Mouse (Mus musculus) liver, embryonic 13.5 days (tissue): ENCODE data around the gene Fnbp1. TPM values are rescaled to one million over a fixed set of nuclear protein-coding genes. Genes with fewer than 3 reads are reported as not detected.

Source experiments
- ATAC-seq: fragments of 200-750 bp; cut with Nextera tagmentation; 2 replicates; pipeline ENCODE4 v1.8.0; 2017; ENCODE audit warnings: low read depth, mild to moderate bottlenecking, moderate number of reproducible peaks, moderate library complexity
- DNase-seq: peaks from one replicate; pipeline ENCODE4 v3.0.0; 2022
- H3K27ac ChIP-seq: fragments of 300-500 bp; sonication (generic); 2 replicates; pipeline ENCODE4 v1.5.1; 2015; ENCODE audit warnings: moderate library complexity, mild to moderate bottlenecking, inconsistent platforms
- H3K27me3 ChIP-seq: fragments of 300-500 bp; sonication (generic); 2 replicates; pipeline ENCODE4 v1.6.1; 2015; ENCODE audit warnings: mild to moderate bottlenecking, inconsistent platforms
- H3K36me3 ChIP-seq: fragments of 300-500 bp; sonication (generic); 2 replicates; pipeline ENCODE4 v1.6.1; 2015; ENCODE audit warnings: mild to moderate bottlenecking, inconsistent platforms
- H3K4me1 ChIP-seq: fragments of 300-500 bp; sonication (generic); replicated peaks from 2 replicates; pipeline ENCODE4 v1.6.1; 2015; ENCODE audit warnings: inconsistent platforms
- H3K4me2 ChIP-seq: fragments of 300-500 bp; sonication (generic); 2 replicates; pipeline ENCODE4 v1.6.1; 2015; ENCODE audit warnings: inconsistent platforms, mild to moderate bottlenecking, moderate library complexity
- H3K4me3 ChIP-seq: fragments of 300-500 bp; sonication (generic); replicated peaks from 2 replicates; pipeline ENCODE4 v1.5.1; 2015; ENCODE audit warnings: mild to moderate bottlenecking, inconsistent platforms
- H3K9ac ChIP-seq: fragments of 300-500 bp; sonication (generic); 2 replicates; pipeline ENCODE4 v1.6.1; 2015; ENCODE audit warnings: mild to moderate bottlenecking, inconsistent platforms
- H3K9me3 ChIP-seq: fragments of 300-500 bp; sonication (generic); replicated peaks from 2 replicates; pipeline ENCODE4 v1.6.1; 2016; ENCODE audit warnings: inconsistent platforms
- WGBS: fragments of 180-500 bp; shearing (Covaris S2); methylation state at CpG from one replicate; pipeline ENCODE4 v1.1.7; 2015; ENCODE audit not compliant: insufficient replicate concordance; 5-methylcytosine and 5-hydroxymethylcytosine counted together
- polyA plus RNA-seq: library from polyadenylated mRNA; unstranded; fragments of >200 nt; fragmentation: Nextera tagmentation; extraction: Ambion mirVana; gene quantifications from 2 replicates; pipeline ENCODE4 v1.2.1, GENCODE M21; 2015

The Fnbp1 gene
- polyA plus RNA-seq, 1 experiment from 2014 or later = 5.7 TPM

DNA sequence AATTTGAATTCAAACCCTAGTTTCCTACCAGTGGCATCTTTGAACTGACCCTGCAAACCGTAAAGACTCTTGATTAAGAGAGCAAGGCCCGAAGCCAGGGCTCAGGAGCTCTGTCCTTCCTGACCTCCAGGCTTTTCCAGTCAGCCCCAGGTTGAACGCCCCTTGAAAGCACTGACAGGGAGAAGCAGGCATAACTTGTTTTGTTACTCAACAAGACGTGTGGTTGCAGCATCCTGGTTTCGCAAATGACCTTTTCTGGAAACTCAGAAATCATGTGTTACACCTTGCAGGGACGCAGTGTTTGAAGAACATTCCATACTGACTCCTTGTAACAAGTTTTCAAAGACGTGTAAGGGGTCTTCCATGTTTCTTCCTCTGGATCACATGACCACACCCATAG is 5.2 kb upstream of the Fnbp1 start:
- Histone ChIP-seq H3K27ac (no peak overlapping the region), H3K4me1 (peaks cover 30% of the 10 kb centered on the region), H3K9me3 (no peaks in the 10 kb centered on the region), H3K9ac (no peak overlapping the region), H3K4me2 (no peak overlapping the region), H3K27me3 (0 out of 2 replicates have a peak, but pooled peaks cover 6% of the 10 kb centered on the region), H3K4me3 (no peak overlapping the region), H3K36me3 (0 out of 2 replicates have a peak, but pooled peaks cover 3% of the 10 kb centered on the region)
- DNase-seq = no peak
- ATAC-seq = no peak
- 69% methylated on average over 7 of the region's 7 CpGs for WGBS

DNA sequence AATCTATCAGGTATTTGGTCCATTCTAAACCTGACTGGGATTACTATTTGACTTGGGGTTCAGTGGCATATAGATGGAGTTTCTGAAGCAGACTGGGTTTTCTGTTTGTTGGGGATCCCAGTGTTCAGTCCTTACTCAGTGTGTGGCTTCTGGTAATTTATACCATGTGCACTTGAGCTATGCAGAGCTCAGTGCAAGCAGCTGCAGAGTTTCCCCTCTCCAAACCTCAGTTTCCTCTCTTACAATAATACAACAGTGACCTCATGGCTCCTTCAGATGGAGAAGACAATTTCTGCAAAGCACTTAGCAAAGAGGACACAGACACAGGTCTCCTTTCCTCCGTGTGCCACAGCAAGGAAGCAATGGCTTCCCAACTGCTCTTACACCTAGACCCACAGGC is 3.1 kb upstream of the Fnbp1 start:
- no peak overlapping the region for H3K9ac ChIP-seq
- peaks cover 13% of the 10 kb centered on the region; the same call in 1 of the 2 replicates for H3K27me3 ChIP-seq
- no peaks in the 10 kb centered on the region for H3K9me3 ChIP-seq
- peaks cover 38% of the 10 kb centered on the region for H3K4me1 ChIP-seq
- no peaks in the 10 kb centered on the region for H3K36me3 ChIP-seq
- H3K4me2 ChIP-seq = no peak overlapping the region
- ATAC-seq (no peak), DNase-seq (no peak)
- H3K4me3 ChIP-seq = no peak overlapping the region
- peak overlapping the region; percentile 15; the same call in 1 of the 2 replicates for H3K27ac ChIP-seq
- WGBS = 58% methylated on average over 1 of the region's 1 CpGs

DNA sequence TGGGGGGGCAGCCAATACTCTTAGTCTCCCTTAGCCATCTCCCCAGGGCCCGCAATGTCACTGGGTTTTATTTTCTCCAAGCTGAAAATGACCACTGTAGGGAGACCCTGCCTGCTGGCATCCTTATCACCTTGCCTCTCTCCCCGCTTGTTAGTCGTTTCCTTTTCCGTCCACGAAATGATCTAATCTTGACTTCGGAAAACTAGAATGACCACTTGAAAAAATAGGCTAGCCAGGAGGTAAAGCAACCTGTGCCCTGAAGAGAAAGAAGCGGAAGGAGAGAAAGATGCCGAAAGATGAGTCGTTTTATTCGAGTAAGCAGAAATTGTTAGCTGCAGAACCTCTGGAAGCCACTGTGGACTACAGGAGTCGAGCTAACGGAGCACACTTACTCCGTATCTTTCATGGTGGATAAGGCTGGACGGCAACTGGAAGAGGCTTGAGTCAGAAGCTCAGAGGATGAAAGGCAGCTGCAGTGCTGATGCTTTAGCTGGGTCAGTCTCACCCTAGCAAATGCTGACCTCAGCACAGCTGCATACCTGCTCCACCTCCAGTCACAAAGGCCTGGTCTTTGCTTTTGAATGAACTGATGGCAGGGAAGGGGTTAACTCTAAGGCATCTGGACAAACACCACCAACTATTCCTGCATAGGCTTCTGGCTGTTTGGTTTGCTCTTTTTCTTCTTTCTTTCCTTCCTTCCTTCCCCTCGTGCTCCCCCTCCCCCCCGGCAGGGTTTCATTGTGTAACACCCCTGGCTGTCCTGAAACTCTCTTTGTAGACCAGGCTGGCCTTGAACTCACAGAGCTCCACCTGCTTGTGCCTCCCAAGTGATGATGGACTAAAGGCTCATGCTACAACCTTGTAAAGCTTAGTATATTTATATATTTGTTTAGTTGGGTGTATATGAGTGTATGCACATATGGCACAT is 2.2 kb upstream of the Fnbp1 start:
- Histone ChIP-seq H3K4me2 (peak overlapping the region; percentile 98), H3K4me1 (peaks cover 44% of the 10 kb centered on the region), H3K9me3 (no peaks in the 10 kb centered on the region), H3K36me3 (no peaks in the 10 kb centered on the region), H3K9ac (peak overlapping the region; percentile 24), H3K4me3 (peak overlapping the region; percentile 24), H3K27ac (peak overlapping the region; percentile 74), H3K27me3 (peaks cover 13% of the 10 kb centered on the region; the same call in 1 of the 2 replicates)
- DNase-seq (no peak), ATAC-seq (no peak)
- 18% methylated on average over 16 of the region's 16 CpGs for WGBS

DNA sequence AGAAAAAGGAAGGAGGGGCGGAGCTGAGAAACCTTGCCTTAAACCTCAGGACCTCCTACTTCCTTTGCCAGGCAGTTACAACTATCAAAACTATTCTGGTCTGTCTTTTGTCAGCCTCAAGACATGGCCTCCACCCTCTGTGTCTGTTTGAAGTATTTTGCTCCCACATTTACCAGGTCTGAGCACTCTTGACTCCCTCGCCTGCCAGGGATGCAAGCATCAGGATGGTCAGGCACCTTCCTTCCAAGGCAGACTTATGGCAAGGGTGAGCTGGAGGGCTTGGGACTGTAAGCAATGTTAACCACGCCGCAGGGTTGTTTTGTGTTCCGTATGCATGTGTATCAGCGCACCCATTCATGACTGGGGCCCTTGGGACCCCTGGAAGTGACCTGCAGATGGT is 1.5 kb upstream of the Fnbp1 start:
- H3K27ac ChIP-seq = peak overlapping the region; percentile 74
- peak overlapping the region; percentile 24 for H3K4me3 ChIP-seq
- H3K4me1 ChIP-seq = peaks cover 49% of the 10 kb centered on the region
- WGBS = 24% methylated on average over 6 of the region's 6 CpGs
- no peaks in the 10 kb centered on the region for H3K36me3 ChIP-seq
- no peak for ATAC-seq
- H3K9me3 ChIP-seq = no peaks in the 10 kb centered on the region
- DNase-seq = no peak
- peaks cover 13% of the 10 kb centered on the region; the same call in 1 of the 2 replicates for H3K27me3 ChIP-seq
- peak overlapping the region; percentile 24 for H3K9ac ChIP-seq
- H3K4me2 ChIP-seq = peak overlapping the region; percentile 98

DNA sequence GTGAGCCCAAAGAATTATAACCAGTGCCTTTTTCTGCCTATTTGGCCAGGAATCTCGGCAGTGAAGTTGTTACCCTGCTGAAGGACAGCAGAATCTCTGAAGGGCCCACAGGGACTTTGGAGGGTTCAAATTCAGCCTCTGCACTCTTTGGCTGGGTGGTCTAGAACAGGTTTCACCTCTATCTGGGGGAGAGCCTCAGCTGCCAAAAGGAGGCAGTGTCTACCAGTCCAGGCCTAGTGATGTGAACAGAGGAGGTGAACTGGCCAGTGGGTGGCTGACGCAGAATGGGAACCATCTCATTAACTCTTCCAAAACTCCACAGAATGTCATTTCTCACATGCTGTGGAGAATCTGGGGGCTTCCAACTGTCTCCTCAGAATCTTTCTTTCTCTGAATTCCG is 697 bp upstream of the Fnbp1 start:
- peak overlapping the region; percentile 98 for H3K4me2 ChIP-seq
- H3K9me3 ChIP-seq = no peaks in the 10 kb centered on the region
- peak overlapping the region; percentile 84 for H3K9ac ChIP-seq
- 28% methylated on average over 3 of the region's 3 CpGs for WGBS
- H3K4me1 ChIP-seq = peaks cover 54% of the 10 kb centered on the region
- H3K27me3 ChIP-seq = peaks cover 13% of the 10 kb centered on the region; the same call in 1 of the 2 replicates
- peak overlapping the region; percentile 79 for H3K4me3 ChIP-seq
- 0 out of 2 replicates have a peak overlapping the region, but pooled peaks have one; percentile 4 for H3K27ac ChIP-seq
- no peaks in the 10 kb centered on the region for H3K36me3 ChIP-seq
- DNase-seq (no peak), ATAC-seq (no peak)

DNA sequence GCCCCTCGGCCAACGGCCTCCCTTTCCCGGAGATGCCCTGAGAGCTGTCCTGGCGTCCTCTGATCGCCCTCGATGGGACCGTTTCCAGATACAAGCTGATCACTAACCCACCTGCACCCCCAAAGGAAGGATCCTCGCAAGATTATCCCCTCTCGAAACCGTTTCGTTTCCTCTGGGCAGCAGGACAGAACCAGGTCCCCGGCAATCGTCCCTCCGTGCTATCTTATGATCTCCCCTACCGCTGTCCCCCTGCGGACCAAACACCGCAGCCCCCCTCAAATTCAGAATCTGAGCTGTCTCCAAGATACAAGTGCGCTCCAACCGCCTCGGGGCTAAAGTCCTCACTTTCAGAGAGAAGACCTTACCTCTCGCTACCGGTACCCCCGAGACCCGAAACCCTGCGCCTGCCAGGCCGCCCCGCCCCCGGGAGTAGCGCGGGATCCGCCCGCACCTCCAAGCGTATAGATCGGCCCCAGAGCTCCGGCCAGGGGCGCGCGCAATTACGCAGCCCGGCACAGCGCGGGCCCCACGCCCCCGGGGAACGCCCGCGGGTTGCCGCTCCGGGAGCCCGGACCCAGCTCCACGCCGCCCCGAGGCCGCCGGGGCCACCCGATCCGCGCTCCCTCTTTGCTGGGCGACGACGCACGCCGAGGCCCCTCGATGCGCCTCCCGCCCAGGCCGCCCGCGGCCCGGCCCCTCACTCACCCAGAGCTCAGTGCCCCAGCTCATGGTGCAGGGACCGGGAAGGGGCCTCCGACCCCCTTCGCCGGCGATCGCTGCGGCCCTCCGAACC is 538 bp downstream of the Fnbp1 start:
- H3K4me3 ChIP-seq = peak overlapping the region; percentile 79
- peaks cover 13% of the 10 kb centered on the region; the same call in 1 of the 2 replicates for H3K27me3 ChIP-seq
- WGBS = under 1% methylated on average over 78 of the region's 78 CpGs
- H3K36me3 ChIP-seq = no peaks in the 10 kb centered on the region
- H3K4me2 ChIP-seq = peak overlapping the region; percentile 98
- peaks cover 67% of the 10 kb centered on the region for H3K4me1 ChIP-seq
- peak overlapping the region; percentile 62 for H3K27ac ChIP-seq
- ATAC-seq (peak; percentile 65), DNase-seq (no peak)
- no peaks in the 10 kb centered on the region for H3K9me3 ChIP-seq
- peak overlapping the region; percentile 84 for H3K9ac ChIP-seq

DNA sequence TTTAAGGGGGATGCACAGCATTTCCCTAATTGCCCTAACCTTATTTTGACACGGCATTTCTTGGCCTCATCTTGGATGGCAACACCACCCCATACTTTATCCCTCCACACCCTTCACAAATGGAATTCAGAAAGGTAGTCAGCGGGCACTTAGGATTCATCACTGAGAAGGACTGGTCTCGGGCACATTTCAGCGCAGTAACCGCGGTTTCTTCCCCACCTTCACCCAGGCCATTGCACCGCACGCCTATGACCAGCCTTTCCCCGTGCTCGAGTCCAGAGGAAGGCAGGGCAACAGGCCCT is 1.1 kb downstream of the Fnbp1 start:
- Histone ChIP-seq H3K4me2 (peak overlapping the region; percentile 98), H3K27me3 (peaks cover 13% of the 10 kb centered on the region; the same call in 1 of the 2 replicates), H3K27ac (no peak overlapping the region), H3K4me1 (peaks cover 72% of the 10 kb centered on the region), H3K9ac (peak overlapping the region; percentile 84), H3K9me3 (no peaks in the 10 kb centered on the region), H3K36me3 (no peaks in the 10 kb centered on the region), H3K4me3 (peak overlapping the region; percentile 79)
- no peak for ATAC-seq
- 5% methylated on average over 10 of the region's 10 CpGs for whole genome bisulfite sequencing
- no peak for DNase-seq

DNA sequence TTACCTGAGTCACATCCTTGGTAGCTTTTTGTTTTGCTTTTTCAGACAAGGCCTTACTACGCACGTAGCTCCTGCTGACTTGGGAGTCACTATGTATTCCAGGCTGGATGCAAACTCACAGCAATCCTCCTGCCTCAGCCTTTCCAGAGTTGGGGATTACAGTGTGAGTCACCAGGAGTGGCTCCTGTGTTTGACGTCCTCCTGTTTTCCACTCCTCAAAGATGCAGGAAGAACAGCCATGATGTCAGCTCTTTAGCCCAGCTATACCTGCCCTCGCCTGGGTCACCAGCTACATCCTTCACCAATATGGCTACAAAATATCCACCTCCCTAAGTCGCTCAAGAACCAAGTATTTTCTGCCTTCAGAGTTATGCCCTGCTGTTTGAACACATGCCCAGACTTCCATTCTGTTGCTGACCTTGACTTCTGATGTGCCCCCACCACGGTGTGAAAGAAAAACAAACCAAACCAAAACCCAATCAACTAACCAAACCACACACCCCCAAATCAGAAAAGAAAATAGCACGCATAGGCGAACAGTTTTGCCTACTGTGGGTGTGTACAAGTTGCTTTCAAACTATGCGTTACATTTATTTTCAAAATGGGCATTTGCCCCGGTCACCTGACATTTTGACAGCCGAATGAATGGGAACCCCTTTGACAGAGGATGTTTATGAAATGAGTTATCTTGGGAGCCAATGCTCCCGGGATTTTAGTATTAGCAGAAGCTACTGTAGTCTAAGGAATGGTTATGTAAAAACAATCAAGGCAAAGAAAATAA is 1.6 kb downstream of the Fnbp1 start:
- DNase-seq (no peak), ATAC-seq (no peak)
- no peak overlapping the region for H3K27ac ChIP-seq
- H3K9me3 ChIP-seq = no peaks in the 10 kb centered on the region
- WGBS = 59% methylated on average over 12 of the region's 12 CpGs
- peaks cover 13% of the 10 kb centered on the region; the same call in 1 of the 2 replicates for H3K27me3 ChIP-seq
- peak overlapping the region; percentile 84; the same call in 1 of the 2 replicates for H3K9ac ChIP-seq
- H3K4me3 ChIP-seq = peak overlapping the region; percentile 79
- peak overlapping the region; percentile 98 for H3K4me2 ChIP-seq
- H3K36me3 ChIP-seq = no peaks in the 10 kb centered on the region
- H3K4me1 ChIP-seq = peaks cover 77% of the 10 kb centered on the region

DNA sequence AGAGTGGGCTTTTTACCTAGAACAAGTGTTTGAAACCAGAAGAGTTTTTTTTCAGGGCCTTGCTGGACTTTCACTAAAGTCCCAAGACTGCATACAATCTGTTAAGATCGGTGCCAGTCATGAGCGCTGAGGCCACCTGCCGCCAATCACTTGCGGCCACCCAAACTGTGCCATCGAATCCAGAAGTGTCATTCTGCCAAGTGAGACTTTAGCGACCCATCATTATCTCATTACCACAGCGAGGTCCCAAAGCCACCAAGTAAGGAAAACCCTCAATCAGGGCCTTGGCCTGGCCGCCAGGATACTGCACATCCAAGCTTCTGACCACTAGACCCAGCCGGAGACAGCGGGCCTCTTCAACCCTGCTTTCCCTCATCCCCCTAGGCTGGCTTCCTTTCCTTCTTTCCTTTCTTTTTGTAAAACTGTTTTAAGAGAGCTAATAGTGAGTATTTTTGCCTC is 2.6 kb downstream of the Fnbp1 start:
- H3K9me3 ChIP-seq = no peaks in the 10 kb centered on the region
- no peak overlapping the region for H3K4me3 ChIP-seq
- no peak for ATAC-seq
- peaks cover 13% of the 10 kb centered on the region; the same call in 1 of the 2 replicates for H3K27me3 ChIP-seq
- H3K4me2 ChIP-seq = no peak overlapping the region
- peaks cover 86% of the 10 kb centered on the region for H3K4me1 ChIP-seq
- no peak overlapping the region for H3K27ac ChIP-seq
- DNase-seq = no peak
- WGBS = 54% methylated on average over 10 of the region's 10 CpGs
- H3K36me3 ChIP-seq = no peaks in the 10 kb centered on the region
- H3K9ac ChIP-seq = no peak overlapping the region

DNA sequence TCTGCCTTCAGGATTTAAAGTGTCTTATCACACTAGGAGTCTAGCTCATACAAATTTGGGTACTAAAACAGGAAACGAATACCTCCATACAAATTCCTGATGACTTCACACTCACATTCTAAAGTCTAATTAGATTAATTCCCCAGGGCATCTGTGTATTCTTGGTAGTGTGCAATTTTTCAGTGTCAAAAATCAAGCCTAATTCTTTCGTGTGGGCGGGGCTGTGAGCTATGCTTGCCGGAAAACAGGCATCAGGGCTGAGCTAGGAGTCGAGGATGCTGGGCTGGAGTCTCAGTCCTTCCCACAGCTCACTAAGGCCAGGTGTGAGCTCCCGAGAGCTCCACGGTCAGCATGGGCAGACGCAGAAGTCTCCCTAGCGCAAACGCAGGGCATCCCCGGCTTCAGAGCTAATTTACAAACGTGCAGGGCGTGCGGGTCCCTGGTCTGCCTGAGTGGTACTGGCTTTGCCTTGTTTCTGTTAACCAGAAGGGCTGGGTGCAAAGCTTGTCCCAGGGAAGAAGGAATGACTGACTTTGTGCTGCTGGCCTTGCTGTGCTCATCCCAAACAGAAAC is 4.7 kb downstream of the Fnbp1 start:
- H3K4me1 ChIP-seq = peaks cover 80% of the 10 kb centered on the region
- no peaks in the 10 kb centered on the region for H3K9me3 ChIP-seq
- WGBS = 79% methylated on average over 14 of the region's 14 CpGs
- no peak overlapping the region for H3K4me2 ChIP-seq
- H3K4me3 ChIP-seq = no peak overlapping the region
- ATAC-seq (no peak), DNase-seq (no peak)
- no peaks in the 10 kb centered on the region for H3K36me3 ChIP-seq
- no peak overlapping the region for H3K9ac ChIP-seq
- H3K27ac ChIP-seq = no peak overlapping the region
- H3K27me3 ChIP-seq = peaks cover 7% of the 10 kb centered on the region; the same call in 1 of the 2 replicates
